Mouse (Mus musculus) ES-Bruce4 (cell line): ENCODE data around the gene U2af2. TPM values are rescaled to one million over a fixed set of nuclear protein-coding genes. Genes with fewer than 3 reads are reported as not detected.

ENCODE experiments used
- H3K27ac ChIP-seq: 2 replicates; pipeline ENCODE4 v1.5.1; 2012; ENCODE audit warnings: low read length, inconsistent platforms; ENCODE audit not compliant: insufficient read depth
- H3K27me3 ChIP-seq: 2 replicates; pipeline ENCODE4 v1.6.1; 2012; ENCODE audit warnings: mild to moderate bottlenecking, low read length, inconsistent platforms; ENCODE audit not compliant: control insufficient read depth, poor library complexity, insufficient read depth, severe bottlenecking
- H3K36me3 ChIP-seq: 2 replicates; pipeline ENCODE4 v1.6.1; 2012; ENCODE audit warnings: inconsistent platforms, mild to moderate bottlenecking, low read length, moderate library complexity; ENCODE audit not compliant: control insufficient read depth, poor library complexity, insufficient read depth, severe bottlenecking
- H3K4me1 ChIP-seq: one replicate; pipeline ENCODE4 v1.8.1; 2011; ENCODE audit warnings: low read length; ENCODE audit not compliant: control insufficient read depth, insufficient read depth
- H3K4me3 ChIP-seq: 2 replicates; pipeline ENCODE4 v1.5.1; 2011; ENCODE audit warnings: low read depth, mild to moderate bottlenecking, low read length
- H3K9ac ChIP-seq: 2 replicates; pipeline ENCODE4 v1.6.1; 2012; ENCODE audit warnings: low read depth, mild to moderate bottlenecking, inconsistent platforms; ENCODE audit not compliant: poor library complexity, severe bottlenecking
- H3K9me3 ChIP-seq: replicated peaks from 2 replicates; pipeline ENCODE4 v1.6.1; 2012; ENCODE audit warnings: mild to moderate bottlenecking, low read length, inconsistent platforms; ENCODE audit not compliant: control insufficient read depth, poor library complexity, insufficient read depth, severe bottlenecking
- CTCF ChIP-seq: IDR thresholded peaks from one replicate; pipeline ENCODE4 v1.8.1; 2011; ENCODE audit warnings: low read depth, low read length
- EP300 ChIP-seq: IDR thresholded peaks from 2 replicates; pipeline ENCODE4 v1.6.1; 2011; ENCODE audit warnings: low read depth, low read length; ENCODE audit not compliant: insufficient read depth
- POLR2A ChIP-seq: IDR thresholded peaks from one replicate; pipeline ENCODE4 v1.8.1; 2011; ENCODE audit warnings: low read length; ENCODE audit not compliant: insufficient read depth
- polyA plus RNA-seq: library from polyadenylated mRNA; stranded (reverse); fragments of >200 nt; gene quantifications from 2 replicates; pipeline ENCODE4 v1.2.4, GENCODE M21; 2011; ENCODE audit warnings: low read depth; ENCODE audit not compliant: missing spikeins, insufficient read depth, insufficient read length

Gene U2af2
- polyA plus RNA-seq, 1 experiment, result 236 TPM

- H3K36me3 ChIP-seq, result peaks cover 28% of the 10 kb centered on the region
- H3K4me1 ChIP-seq, result no peaks in the 10 kb centered on the region
- no peak overlapping the region for H3K27ac ChIP-seq
- H3K9ac ChIP-seq, result no peak overlapping the region
- no peaks in the 10 kb centered on the region for H3K9me3 ChIP-seq
- no peak for TF ChIP-seq EP300
- no peak for TF ChIP-seq CTCF
- TF ChIP-seq POLR2A, result no peak
- no peaks in the 10 kb centered on the region for H3K27me3 ChIP-seq
- H3K4me3 ChIP-seq, result no peak overlapping the region
Measured at GRCm38 (mm10) chr7:5092381-5092780, 30.4 kb downstream of the U2af2 start.

GRCm38 (mm10) chr7:5092831-5093510, 31.0 kb downstream of the U2af2 start:
- no peaks in the 10 kb centered on the region for H3K27me3 ChIP-seq
- H3K9ac ChIP-seq, result no peak overlapping the region
- no peaks in the 10 kb centered on the region for H3K9me3 ChIP-seq
- peaks cover 34% of the 10 kb centered on the region for H3K36me3 ChIP-seq
- H3K4me1 ChIP-seq, result no peaks in the 10 kb centered on the region
- H3K4me3 ChIP-seq, result no peak overlapping the region
- H3K27ac ChIP-seq, result no peak overlapping the region
- TF ChIP-seq CTCF, result no peak
- TF ChIP-seq POLR2A, result no peak
- no peak for TF ChIP-seq EP300

GRCm38 (mm10) chr7:5098769-5099168, 36.8 kb downstream of the U2af2 start:
- no peak overlapping the region for H3K4me3 ChIP-seq
- H3K4me1 ChIP-seq, result peaks cover 3% of the 10 kb centered on the region
- no peaks in the 10 kb centered on the region for H3K27me3 ChIP-seq
- no peaks in the 10 kb centered on the region for H3K9me3 ChIP-seq
- no peak overlapping the region for H3K9ac ChIP-seq
- H3K27ac ChIP-seq, result no peak overlapping the region
- H3K36me3 ChIP-seq, result peaks cover 31% of the 10 kb centered on the region
- TF ChIP-seq POLR2A, result no peak
- TF ChIP-seq EP300, result no peak
- no peak for TF ChIP-seq CTCF

- no peak overlapping the region for H3K4me3 ChIP-seq
- no peaks in the 10 kb centered on the region for H3K27me3 ChIP-seq
- no peak overlapping the region for H3K9ac ChIP-seq
- no peaks in the 10 kb centered on the region for H3K9me3 ChIP-seq
- H3K36me3 ChIP-seq, result peaks cover 27% of the 10 kb centered on the region
- H3K4me1 ChIP-seq, result peaks cover 3% of the 10 kb centered on the region
- TF ChIP-seq EP300 (no peak), POLR2A (no peak), CTCF (no peak)
- H3K27ac ChIP-seq, result no peak overlapping the region
Measured at GRCm38 (mm10) chr7:5099796-5100195, 37.9 kb downstream of the U2af2 start.

- H3K27ac ChIP-seq, result no peak overlapping the region
- no peaks in the 10 kb centered on the region for H3K27me3 ChIP-seq
- peaks cover 13% of the 10 kb centered on the region for H3K36me3 ChIP-seq
- H3K9me3 ChIP-seq, result no peaks in the 10 kb centered on the region
- TF ChIP-seq POLR2A (no peak), CTCF (no peak), EP300 (no peak)
- H3K4me1 ChIP-seq, result peaks cover 3% of the 10 kb centered on the region
- no peak overlapping the region for H3K9ac ChIP-seq
- no peak overlapping the region for H3K4me3 ChIP-seq
Measured at GRCm38 (mm10) chr7:5101066-5101663, 39.2 kb downstream of the U2af2 start.

GRCm38 (mm10) chr7:5102564-5102963, 40.6 kb downstream of the U2af2 start:
- no peaks in the 10 kb centered on the region for H3K27me3 ChIP-seq
- H3K4me3 ChIP-seq, result no peak overlapping the region
- H3K9me3 ChIP-seq, result no peaks in the 10 kb centered on the region
- peaks cover 3% of the 10 kb centered on the region for H3K4me1 ChIP-seq
- no peak overlapping the region for H3K27ac ChIP-seq
- H3K9ac ChIP-seq, result no peak overlapping the region
- TF ChIP-seq CTCF, result no peak
- TF ChIP-seq POLR2A, result no peak
- no peak for TF ChIP-seq EP300
- peaks cover 5% of the 10 kb centered on the region for H3K36me3 ChIP-seq
